Mouse (Mus musculus) lung, postnatal 0 days (tissue): ENCODE results near the gene Gm20388. TPM values are rescaled to one million over a fixed set of nuclear protein-coding genes. Genes with fewer than 3 reads are reported as not detected.

Experiments used
- ATAC-seq: fragments of 200-750 bp; cut with Nextera tagmentation; 2 replicates; pipeline ENCODE4 v1.8.0; 2017; ENCODE audit warnings: moderate library complexity
- DNase-seq: peaks from one replicate; pipeline ENCODE4 v3.0.0-alpha.2; 2016; ENCODE audit warnings: low spot score
- H3K27ac ChIP-seq: fragments of 300-500 bp; sonication (generic); 2 replicates; pipeline ENCODE4 v1.5.1; 2014; ENCODE audit warnings: antibody characterized with exemption, mild to moderate bottlenecking, low read length, mixed read lengths
- H3K27me3 ChIP-seq: fragments of 300-500 bp; sonication (generic); replicated peaks from 2 replicates; pipeline ENCODE4 v1.6.1; 2014; ENCODE audit warnings: low read length, mixed read lengths; ENCODE audit not compliant: insufficient read depth
- H3K36me3 ChIP-seq: fragments of 300-500 bp; sonication (generic); 2 replicates; pipeline ENCODE4 v1.6.1; 2014; ENCODE audit warnings: low read length, mixed read lengths; ENCODE audit not compliant: insufficient read depth
- H3K4me1 ChIP-seq: fragments of 300-500 bp; sonication (generic); 2 replicates; pipeline ENCODE4 v1.6.1; 2014; ENCODE audit warnings: antibody characterized with exemption, low read depth, low read length, mixed read lengths; ENCODE audit not compliant: insufficient read depth
- H3K4me2 ChIP-seq: fragments of 300-500 bp; sonication (generic); replicated peaks from 2 replicates; pipeline ENCODE4 v1.6.1; 2014; ENCODE audit warnings: low read depth, mild to moderate bottlenecking, low read length, moderate library complexity, mixed read lengths
- H3K4me3 ChIP-seq: fragments of 300-500 bp; sonication (generic); 2 replicates; pipeline ENCODE4 v1.5.1; 2014; ENCODE audit warnings: low read depth, low read length
- H3K9ac ChIP-seq: fragments of 300-500 bp; sonication (generic); replicated peaks from 2 replicates; pipeline ENCODE4 v1.6.1; 2014; ENCODE audit warnings: low read depth, mild to moderate bottlenecking
- H3K9me3 ChIP-seq: fragments of 300-500 bp; sonication (generic); 2 replicates; pipeline ENCODE4 v1.6.1; 2016; ENCODE audit warnings: low read length, mixed read lengths
- CTCF ChIP-seq: IDR thresholded peaks from 2 replicates; pipeline ENCODE4 v1.5.1; 2016; ENCODE audit warnings: antibody characterized with exemption, mild to moderate bottlenecking
- EP300 ChIP-seq: IDR thresholded peaks from 2 replicates; pipeline ENCODE4 v1.6.1; 2016; ENCODE audit warnings: antibody characterized with exemption, mild to moderate bottlenecking, control low read depth
- WGBS: fragments of 180-500 bp; shearing (Covaris S2); extraction: QIAGEN DNeasy Blood & Tissue Kit; methylation state at CpG from one replicate; pipeline ENCODE4 v1.1.7; 2014; 5-methylcytosine and 5-hydroxymethylcytosine counted together
- polyA plus RNA-seq: library from polyadenylated mRNA; unstranded; fragments of >200 nt; fragmentation: Nextera tagmentation; extraction: Ambion mirVana; gene quantifications from 2 replicates; pipeline ENCODE4 v1.2.1, GENCODE M21; 2015

Gene Gm20388
- polyA plus RNA-seq, 1 experiment from 2014 or later = not detected

- WGBS = 51% methylated on average over 9 of the region's 9 CpGs
- peak; percentile 49 for DNase-seq
- no peak for ATAC-seq
These were observed 397.9 kb downstream of the Gm20388 start for GRCm38 (mm10) chr8:120308553-120308952.

GRCm38 (mm10) chr8:120309326-120309725 lies 398.7 kb downstream of the Gm20388 start:
- peak; percentile 9; the same call in 1 of the 2 replicates for TF ChIP-seq CTCF
- TF ChIP-seq EP300 = no peak; the same call in 1 of the 2 replicates
- WGBS = 46% methylated on average over 18 of the region's 18 CpGs
- Histone ChIP-seq H3K4me2 (no peak overlapping the region), H3K9ac (no peak overlapping the region), H3K4me1 (0 out of 2 replicates have a peak, but pooled peaks cover 2% of the 10 kb centered on the region), H3K27me3 (no peaks in the 10 kb centered on the region), H3K27ac (no peak overlapping the region), H3K36me3 (no peaks in the 10 kb centered on the region), H3K4me3 (no peak overlapping the region), H3K9me3 (no peaks in the 10 kb centered on the region)
- DNase-seq (peak; percentile 89), ATAC-seq (peak; percentile 86)

More at GRCm38 (mm10) chr8:120308553-120308952, 397.9 kb downstream of the Gm20388 start:
- H3K4me2 ChIP-seq = no peak overlapping the region
- H3K27me3 ChIP-seq = no peaks in the 10 kb centered on the region
- H3K27ac ChIP-seq = no peak overlapping the region
- no peak overlapping the region for H3K4me3 ChIP-seq
- no peaks in the 10 kb centered on the region for H3K36me3 ChIP-seq
- H3K9ac ChIP-seq = no peak overlapping the region
- H3K9me3 ChIP-seq = no peaks in the 10 kb centered on the region
- 0 out of 2 replicates have a peak, but pooled peaks cover 2% of the 10 kb centered on the region for H3K4me1 ChIP-seq
- TF ChIP-seq CTCF (no peak), EP300 (no peak)

GRCm38 (mm10) chr8:120310063-120310462 lies 399.4 kb downstream of the Gm20388 start:
- Histone ChIP-seq H3K9me3 (no peaks in the 10 kb centered on the region), H3K9ac (no peak overlapping the region), H3K27me3 (no peaks in the 10 kb centered on the region), H3K36me3 (no peaks in the 10 kb centered on the region), H3K4me2 (no peak overlapping the region), H3K27ac (no peak overlapping the region), H3K4me3 (no peak overlapping the region), H3K4me1 (0 out of 2 replicates have a peak, but pooled peaks cover 2% of the 10 kb centered on the region)
- ATAC-seq (no peak), DNase-seq (no peak)
- 64% methylated on average over 5 of the region's 5 CpGs for WGBS
- TF ChIP-seq CTCF = no peak

GRCm38 (mm10) chr8:120312452-120312851 lies 401.8 kb downstream of the Gm20388 start:
- no peak for DNase-seq
- Histone ChIP-seq H3K4me1 (0 out of 2 replicates have a peak, but pooled peaks cover 2% of the 10 kb centered on the region), H3K9ac (no peak overlapping the region), H3K4me2 (no peak overlapping the region), H3K27ac (no peak overlapping the region), H3K36me3 (no peaks in the 10 kb centered on the region), H3K9me3 (no peaks in the 10 kb centered on the region), H3K4me3 (no peak overlapping the region), H3K27me3 (no peaks in the 10 kb centered on the region)
- 71% methylated on average over 4 of the region's 4 CpGs for WGBS
- no peak for ATAC-seq
- TF ChIP-seq EP300 (no peak), CTCF (no peak)

GRCm38 (mm10) chr8:120313674-120314073 lies 403.0 kb downstream of the Gm20388 start:
- no peak overlapping the region for H3K27ac ChIP-seq
- no peak for TF ChIP-seq CTCF
- TF ChIP-seq EP300 = no peak
- H3K4me3 ChIP-seq = no peak overlapping the region
- no peak for DNase-seq
- H3K36me3 ChIP-seq = no peaks in the 10 kb centered on the region
- no peak overlapping the region for H3K9ac ChIP-seq
- H3K9me3 ChIP-seq = no peaks in the 10 kb centered on the region
- no peaks in the 10 kb centered on the region for H3K4me1 ChIP-seq
- 75% methylated on average over 3 of the region's 3 CpGs for WGBS
- no peak for ATAC-seq
- H3K4me2 ChIP-seq = no peak overlapping the region
- H3K27me3 ChIP-seq = no peaks in the 10 kb centered on the region

GRCm38 (mm10) chr8:120314932-120315331 lies 404.3 kb downstream of the Gm20388 start:
- Histone ChIP-seq H3K9me3 (no peaks in the 10 kb centered on the region), H3K4me2 (no peak overlapping the region), H3K27ac (no peak overlapping the region), H3K4me3 (no peak overlapping the region), H3K4me1 (0 out of 2 replicates have a peak, but pooled peaks cover 3% of the 10 kb centered on the region), H3K9ac (no peak overlapping the region), H3K27me3 (no peaks in the 10 kb centered on the region), H3K36me3 (no peaks in the 10 kb centered on the region)
- 79% methylated on average over 5 of the region's 5 CpGs for WGBS
- no peak for DNase-seq
- no peak for ATAC-seq
- TF ChIP-seq CTCF (no peak), EP300 (no peak)

GRCm38 (mm10) chr8:120315644-120316043 lies 405.0 kb downstream of the Gm20388 start:
- DNase-seq (no peak), ATAC-seq (no peak)
- Histone ChIP-seq H3K9me3 (no peaks in the 10 kb centered on the region), H3K9ac (no peak overlapping the region), H3K4me2 (no peak overlapping the region), H3K4me3 (no peak overlapping the region), H3K27ac (no peak overlapping the region), H3K36me3 (no peaks in the 10 kb centered on the region), H3K4me1 (0 out of 2 replicates have a peak, but pooled peaks cover 3% of the 10 kb centered on the region), H3K27me3 (no peaks in the 10 kb centered on the region)
- WGBS = 77% methylated on average over 4 of the region's 4 CpGs
- peak; percentile 55 for TF ChIP-seq CTCF
- no peak for TF ChIP-seq EP300
